Mouse (Mus musculus) liver, embryonic 14.5 days (tissue): Measurements from ENCODE around the gene Fzd4. TPM values are rescaled to one million over a fixed set of nuclear protein-coding genes. Genes with fewer than 3 reads are reported as not detected.

ENCODE experiments used
- ATAC-seq: fragments of 200-750 bp; cut with Nextera tagmentation; 2 replicates; pipeline ENCODE4 v1.8.0; 2017; ENCODE audit warnings: moderate number of reproducible peaks, mild to moderate bottlenecking, moderate library complexity; ENCODE audit not compliant: insufficient read depth
- DNase-seq, 3 experiments: peaks; one replicate each; pipeline ENCODE4 v3.0.0-alpha.2; 2012 to 2013; ENCODE audit warnings: low read depth in 3 of 3, low spot score in 3 of 3
- H3K27ac ChIP-seq: fragments of 300-500 bp; sonication (generic); 2 replicates; pipeline ENCODE4 v1.5.1; 2014; ENCODE audit warnings: moderate library complexity, mild to moderate bottlenecking, control low read depth, inconsistent platforms
- H3K27me3 ChIP-seq: fragments of 300-500 bp; sonication (generic); 2 replicates; pipeline ENCODE4 v1.6.1; 2014; ENCODE audit warnings: mild to moderate bottlenecking, low read length, moderate library complexity; ENCODE audit not compliant: control insufficient read depth, insufficient read depth
- H3K36me3 ChIP-seq: fragments of 300-500 bp; sonication (generic); replicated peaks from 2 replicates; pipeline ENCODE4 v1.6.1; 2014; ENCODE audit warnings: low read depth; ENCODE audit not compliant: control insufficient read depth, insufficient read depth
- H3K4me1 ChIP-seq, 2 experiments: fragments of 200-500 bp in 1 of 2; fragments of 300-500 bp in 1 of 2; sonication (generic) in 1 of 2; replicated peaks; 2 replicates each; pipeline ENCODE4 v1.6.1; 2012 to 2014; ENCODE audit warnings: antibody characterized with exemption in 1 of 2, inconsistent platforms in 1 of 2, low read length in 1 of 2; ENCODE audit not compliant: control insufficient read depth in 2 of 2, insufficient read depth in 2 of 2
- H3K4me2 ChIP-seq: fragments of 300-500 bp; sonication (generic); 2 replicates; pipeline ENCODE4 v1.6.1; 2014; ENCODE audit warnings: low read depth, mild to moderate bottlenecking, control low read depth, moderate library complexity
- H3K4me3 ChIP-seq, 2 experiments: fragments of 200-500 bp in 1 of 2; fragments of 300-500 bp in 1 of 2; sonication (generic) in 1 of 2; 2 replicates each; pipeline ENCODE4 v1.5.1; 2012 to 2014; ENCODE audit warnings: low read depth in 2 of 2, low read length in 2 of 2, mild to moderate bottlenecking in 2 of 2, control low read depth in 1 of 2, inconsistent platforms in 1 of 2, moderate library complexity in 1 of 2; ENCODE audit not compliant: insufficient read depth in 1 of 2
- H3K9ac ChIP-seq: fragments of 300-500 bp; sonication (generic); replicated peaks from 2 replicates; pipeline ENCODE4 v1.6.1; 2014; ENCODE audit warnings: mild to moderate bottlenecking, control low read depth, moderate library complexity
- H3K9me3 ChIP-seq: fragments of 300-500 bp; sonication (generic); 2 replicates; pipeline ENCODE4 v1.6.1; 2016; ENCODE audit warnings: low read length, mixed read lengths; ENCODE audit not compliant: control insufficient read depth
- CTCF ChIP-seq: IDR thresholded peaks from 2 replicates; pipeline ENCODE4 v1.5.1; 2016; ENCODE audit warnings: antibody characterized with exemption, low read depth, control low read depth
- EP300 ChIP-seq: IDR thresholded peaks from 2 replicates; pipeline ENCODE4 v1.6.1; 2016; ENCODE audit warnings: antibody characterized with exemption, low read depth
- WGBS: fragments of 180-500 bp; shearing (Covaris S2); extraction: QIAGEN DNeasy Blood & Tissue Kit; methylation state at CpG from one replicate; pipeline ENCODE4 v1.1.7; 2014; ENCODE audit not compliant: insufficient replicate concordance; 5-methylcytosine and 5-hydroxymethylcytosine counted together
- polyA plus RNA-seq, 2 experiments: library from polyadenylated mRNA; depleted of rRNA in 1 of 2; stranded (reverse) in 1 of 2; unstranded in 1 of 2; fragments of >200 nt; fragmentation: Nextera tagmentation in 1 of 2; extraction: Ambion mirVana in 1 of 2; gene quantifications; 2 replicates each; pipeline versions ENCODE4 v1.2.1 to v1.2.3; 2012 to 2014

The Fzd4 gene
- polyA plus RNA-seq, 2 experiments: 2.0 TPM

DNA sequence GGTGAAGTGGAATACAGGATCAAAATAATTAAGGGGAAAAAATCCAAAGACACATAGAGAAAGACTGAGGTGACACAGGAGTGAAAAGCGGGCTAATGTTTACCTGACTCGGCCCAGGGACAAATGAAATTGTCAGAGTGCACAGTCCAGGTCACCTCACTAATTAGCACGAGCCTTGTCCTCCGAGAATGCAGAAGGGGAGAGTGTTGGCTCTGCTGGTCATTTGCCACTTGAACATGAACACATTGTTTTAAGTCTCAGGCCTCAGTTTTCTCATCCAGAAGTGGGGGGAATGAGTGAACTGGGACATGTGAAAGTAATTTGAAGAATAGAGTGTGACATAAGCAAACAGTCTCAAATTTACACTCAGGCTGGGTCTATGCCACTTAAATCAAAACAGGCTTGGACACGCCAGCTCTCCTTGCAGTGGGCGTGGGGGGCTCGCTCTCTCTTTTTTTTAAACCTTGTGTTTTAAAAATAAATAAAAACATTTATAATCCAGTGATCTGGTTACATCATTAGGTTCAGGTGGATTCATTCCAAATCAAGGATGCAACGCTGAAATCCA, 19.6 kb downstream of the Fzd4 start:
- DNase-seq: no peak
- no peaks in the 10 kb centered on the region for H3K27me3 ChIP-seq
- H3K9ac ChIP-seq: no peak overlapping the region
- H3K4me2 ChIP-seq: peak overlapping the region; percentile 18; the same call in 1 of the 2 replicates
- H3K4me1 ChIP-seq: peaks cover 0 to 5% of the 10 kb centered on the region in 2 experiments; a peak in 2 of 4 replicates
- no peaks in the 10 kb centered on the region for H3K36me3 ChIP-seq
- TF ChIP-seq CTCF (no peak), EP300 (no peak)
- no peak overlapping the region for H3K4me3 ChIP-seq
- no peak overlapping the region for H3K27ac ChIP-seq
- no peaks in the 10 kb centered on the region for H3K9me3 ChIP-seq
- ATAC-seq: no peak
- 49% methylated on average over 8 of the region's 8 CpGs for WGBS

DNA sequence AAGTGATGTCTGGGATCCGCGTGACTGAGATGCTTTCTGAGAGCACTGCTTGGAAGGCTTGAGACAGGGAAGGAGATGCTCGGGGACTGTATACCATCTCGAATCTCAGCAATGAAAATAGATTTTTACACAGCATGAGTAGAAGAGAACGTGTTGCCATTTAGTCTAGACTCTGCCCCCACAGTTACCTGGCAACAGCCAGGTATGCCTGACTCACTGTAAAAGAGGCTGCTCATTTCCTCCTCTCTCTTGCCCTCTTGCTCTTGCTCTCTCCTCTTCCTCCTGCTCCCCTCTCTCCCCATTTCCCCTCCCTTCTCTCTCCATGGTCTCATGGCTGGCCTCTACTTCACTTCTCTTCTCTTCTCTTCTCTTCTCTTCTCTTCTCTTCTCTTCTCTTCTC, 20.5 kb downstream of the Fzd4 start:
- H3K36me3 ChIP-seq: no peaks in the 10 kb centered on the region
- TF ChIP-seq EP300 (no peak), CTCF (no peak)
- H3K27me3 ChIP-seq: no peaks in the 10 kb centered on the region
- no peak overlapping the region for H3K9ac ChIP-seq
- no peak overlapping the region for H3K27ac ChIP-seq
- DNase-seq (no peak), ATAC-seq (no peak)
- WGBS: 64% methylated on average over 5 of the region's 5 CpGs
- peaks cover 0 to 5% of the 10 kb centered on the region in 2 experiments; a peak in 2 of 4 replicates for H3K4me1 ChIP-seq
- no peak overlapping the region for H3K4me2 ChIP-seq
- no peak overlapping the region for H3K4me3 ChIP-seq
- H3K9me3 ChIP-seq: no peaks in the 10 kb centered on the region

DNA sequence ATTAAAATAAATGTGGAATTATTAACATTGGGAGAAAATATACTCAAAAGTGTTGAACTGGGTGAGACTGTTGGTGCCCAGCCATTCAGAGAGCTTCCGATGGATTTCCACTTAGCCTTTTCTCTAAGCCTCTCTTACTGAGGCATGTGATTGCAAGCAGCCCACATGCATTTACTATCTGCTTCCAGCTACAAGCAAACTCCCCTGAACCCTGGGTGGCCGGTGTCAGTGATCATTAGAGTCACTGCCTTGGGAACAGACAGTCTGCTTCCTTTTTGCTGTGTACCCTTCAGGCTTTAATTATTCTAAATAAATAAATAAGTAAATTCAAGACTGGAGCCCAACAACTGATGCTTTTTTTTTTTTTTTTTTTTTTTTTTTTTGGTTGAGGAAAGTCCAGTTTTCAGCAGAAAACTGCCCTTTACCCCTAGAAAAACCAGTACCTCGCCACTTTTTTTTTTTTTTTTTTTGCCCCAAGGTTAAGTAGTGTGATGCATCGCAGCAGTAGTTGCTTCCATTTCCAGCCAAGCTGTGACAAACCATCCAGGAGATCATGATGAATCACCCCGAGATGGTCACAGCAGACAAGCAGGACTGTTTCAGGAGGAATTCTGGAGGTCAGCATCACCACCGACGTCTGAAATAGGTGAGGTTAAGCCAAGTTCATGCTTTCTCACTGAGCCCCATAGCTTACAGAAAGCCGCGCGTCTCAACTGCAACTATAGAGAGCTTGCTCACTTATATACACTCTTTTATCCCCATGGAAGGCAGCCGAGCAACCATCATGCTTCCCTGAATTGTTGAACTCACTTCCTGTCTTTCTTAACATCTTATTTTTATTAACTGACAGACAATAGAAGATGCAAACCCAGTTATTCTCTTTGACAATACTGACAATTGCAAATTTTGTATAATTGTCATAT, 21.9 kb downstream of the Fzd4 start:
- H3K9ac ChIP-seq: no peak overlapping the region
- no peak overlapping the region for H3K27ac ChIP-seq
- no peaks in the 10 kb centered on the region for H3K27me3 ChIP-seq
- DNase-seq (no peak), ATAC-seq (no peak)
- no peaks in the 10 kb centered on the region for H3K36me3 ChIP-seq
- 45% methylated on average over 11 of the region's 11 CpGs for WGBS
- no peak overlapping the region for H3K4me2 ChIP-seq
- H3K9me3 ChIP-seq: no peaks in the 10 kb centered on the region
- H3K4me1 ChIP-seq: peaks cover 0 to 5% of the 10 kb centered on the region in 2 experiments; a peak in 2 of 4 replicates
- TF ChIP-seq CTCF (no peak), EP300 (no peak)
- H3K4me3 ChIP-seq: no peak overlapping the region

DNA sequence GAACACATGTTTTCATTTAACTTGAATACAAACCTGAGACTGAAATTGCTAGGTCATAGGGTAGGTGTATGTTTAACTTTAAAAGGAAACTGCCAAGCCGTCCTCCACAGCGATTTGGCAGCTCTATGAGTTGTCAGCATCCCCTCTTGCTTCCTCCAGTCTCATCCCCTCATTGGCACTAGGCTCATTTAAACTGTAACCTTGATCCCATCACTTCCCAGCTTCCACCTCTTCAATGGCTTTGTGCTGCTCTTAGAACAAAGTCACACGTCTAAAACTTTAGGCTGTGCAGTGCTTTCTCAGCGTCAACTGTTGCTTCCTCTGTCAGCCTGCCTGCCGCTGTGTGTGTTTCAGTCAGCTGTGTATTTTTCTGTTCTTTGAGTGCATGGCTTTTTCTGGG, 22.9 kb downstream of the Fzd4 start:
- 19% methylated on average over 5 of the region's 5 CpGs for WGBS
- Histone ChIP-seq H3K27me3 (no peaks in the 10 kb centered on the region), H3K36me3 (no peaks in the 10 kb centered on the region), H3K9me3 (no peaks in the 10 kb centered on the region), H3K4me3 (no peak overlapping the region), H3K9ac (no peak overlapping the region), H3K4me2 (no peak overlapping the region), H3K4me1 (peaks cover 0 to 5% of the 10 kb centered on the region in 2 experiments; a peak in 2 of 4 replicates), H3K27ac (no peak overlapping the region)
- DNase-seq (no peak), ATAC-seq (no peak)
- TF ChIP-seq CTCF: no peak
- no peak for TF ChIP-seq EP300

DNA sequence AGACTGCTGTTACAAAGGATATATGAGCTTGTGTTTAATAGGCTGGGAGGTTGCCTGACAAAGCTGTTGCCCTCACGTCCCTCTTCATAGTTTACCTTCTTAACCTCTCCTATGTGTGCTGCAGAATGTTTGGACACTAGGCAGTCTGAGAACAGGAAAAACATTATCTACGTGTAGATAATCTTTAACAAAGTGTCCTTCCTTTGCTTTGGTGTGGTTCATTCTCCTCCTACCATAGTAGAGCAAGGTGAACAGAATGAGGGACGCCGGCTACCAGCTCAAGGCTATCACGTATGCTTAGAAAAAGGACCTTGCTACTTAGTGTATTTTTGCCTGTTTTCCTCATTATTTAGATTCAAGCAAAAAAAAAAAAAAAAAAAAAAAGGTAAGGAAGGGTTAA, 24.6 kb downstream of the Fzd4 start:
- no peak for TF ChIP-seq CTCF
- TF ChIP-seq EP300: no peak
- 46% methylated on average over 5 of the region's 5 CpGs for WGBS
- Histone ChIP-seq H3K9ac (no peak overlapping the region), H3K27me3 (no peaks in the 10 kb centered on the region), H3K36me3 (no peaks in the 10 kb centered on the region), H3K27ac (no peak overlapping the region), H3K4me3 (no peak overlapping the region), H3K4me2 (no peak overlapping the region), H3K9me3 (no peaks in the 10 kb centered on the region), H3K4me1 (peaks cover 0 to 8% of the 10 kb centered on the region in 2 experiments; a peak in 2 of 4 replicates)
- ATAC-seq (no peak), DNase-seq (no peak)
